Mouse (Mus musculus) layer of hippocampus, adult 11-12 months (tissue): ENCODE measurements around the gene Pgp.

ENCODE experiments used
- DNase-seq: peaks from one replicate; pipeline ENCODE4 v3.0.0; 2022; ENCODE audit warnings: low spot score

Pgp gene

DNA sequence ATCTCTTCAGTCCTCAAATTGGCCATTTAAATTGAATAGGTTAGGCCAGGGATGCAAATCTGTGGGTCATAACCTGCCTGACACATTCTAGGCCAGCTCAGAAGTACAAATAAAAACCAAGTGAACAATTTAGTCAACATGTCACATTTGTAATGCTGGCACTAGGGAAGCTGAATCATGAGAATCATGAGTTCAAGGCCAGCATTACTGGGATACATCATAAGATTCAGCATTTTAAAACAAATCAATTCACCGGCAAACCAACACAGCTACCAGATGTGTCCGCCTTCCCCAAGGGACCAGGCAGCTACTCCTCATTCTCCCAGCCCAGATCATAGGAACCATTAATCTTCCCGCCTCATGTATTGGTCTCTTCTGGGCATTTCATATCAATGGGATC, 13.3 kb downstream of the Pgp start:
- no peak for DNase-seq

DNA sequence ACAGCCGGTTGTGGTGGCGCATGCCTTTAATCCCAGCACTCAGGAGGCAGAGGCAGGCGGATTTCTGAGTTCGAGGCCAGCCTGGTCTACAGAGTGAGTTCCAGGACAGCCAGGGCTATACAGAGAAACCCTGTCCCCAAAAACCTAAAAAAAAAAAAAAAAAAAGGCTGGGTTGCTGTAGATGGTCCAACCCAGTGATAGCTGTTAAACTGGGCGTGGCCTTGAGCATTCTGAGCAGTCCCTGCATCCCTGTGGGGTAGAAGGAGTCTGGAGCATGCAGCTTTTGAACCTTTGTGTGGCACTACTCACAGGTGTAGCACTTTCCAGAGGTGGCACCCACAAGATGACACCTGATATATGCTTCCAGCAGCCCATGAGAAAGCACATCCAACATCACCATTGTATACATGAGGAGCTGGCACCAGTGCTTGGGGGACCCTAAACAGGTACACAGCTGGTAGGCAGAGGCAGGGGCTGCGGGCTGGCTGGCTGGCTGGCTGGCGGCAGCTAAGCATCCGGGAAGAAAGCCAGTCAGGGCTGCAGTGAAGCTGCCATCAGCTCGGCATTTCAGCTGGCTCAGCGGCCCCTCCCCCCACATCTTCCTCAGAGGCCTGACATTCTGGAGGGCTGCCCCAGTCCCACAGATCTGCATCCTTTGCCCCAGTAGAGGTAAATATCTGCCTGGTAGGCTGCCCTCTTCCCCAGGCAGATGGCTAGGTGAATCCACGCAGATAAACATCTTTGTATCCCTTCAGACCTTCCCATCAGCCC, 15.1 kb downstream of the Pgp start:
- DNase-seq: no peak

DNA sequence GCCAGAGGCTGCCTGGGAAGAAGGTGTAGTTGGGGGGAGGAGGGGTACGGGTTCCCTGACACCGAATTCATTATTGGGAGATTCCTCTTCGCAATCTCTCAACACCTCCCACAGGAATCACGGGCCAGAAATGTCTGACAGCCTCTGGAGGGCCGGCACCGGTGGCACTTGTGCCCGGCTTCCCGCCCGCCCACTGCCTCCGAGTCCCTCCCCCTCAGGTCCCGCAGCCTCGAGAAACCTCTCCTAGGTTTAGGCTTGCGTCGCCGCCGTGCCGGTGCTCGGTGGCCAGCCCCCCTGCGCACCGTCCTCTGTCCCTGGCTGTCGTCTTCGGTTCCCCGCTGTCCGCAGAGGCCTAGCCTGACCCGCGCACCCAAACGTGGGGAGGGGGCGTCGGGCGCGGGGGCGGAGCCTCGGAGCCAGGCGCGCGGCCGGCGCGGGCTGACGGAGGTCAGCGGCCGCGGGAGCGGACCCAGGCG, 18.0 kb downstream of the Pgp start, which contains the start of gene Caskin1:
Gene Caskin1 (plus strand): TSS at position 416 of the 476 bp plus-strand sequence.
- DNase-seq: no peak

DNA sequence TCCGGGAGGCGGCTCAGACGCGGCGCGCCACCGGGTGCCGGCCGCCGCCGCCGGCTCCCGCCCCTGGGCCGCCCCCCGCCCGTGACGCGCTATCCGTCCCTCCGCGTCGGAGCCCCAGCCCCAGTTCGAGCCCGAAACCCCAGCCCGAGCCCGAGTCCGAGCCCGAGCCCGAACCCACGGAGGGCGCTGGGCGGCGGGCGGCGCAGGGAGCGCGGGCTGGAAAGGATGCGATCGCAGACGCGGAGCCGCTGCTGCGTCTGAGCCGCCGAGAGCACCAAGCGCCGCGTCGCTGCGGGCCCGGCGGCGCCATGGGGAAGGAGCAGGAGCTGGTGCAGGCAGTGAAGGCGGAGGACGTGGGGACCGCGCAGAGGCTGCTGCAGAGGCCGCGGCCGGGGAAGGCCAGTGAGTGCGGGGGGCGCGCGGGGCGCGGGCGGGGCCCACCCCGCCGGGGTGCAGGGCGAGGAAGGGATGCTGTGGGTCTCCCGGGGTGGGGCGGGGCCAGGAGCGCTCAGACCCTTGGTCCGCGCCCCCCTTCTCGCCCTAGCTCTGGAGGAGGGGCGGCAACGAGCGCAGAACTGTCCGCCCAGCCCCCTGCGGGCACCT, 18.6 kb downstream of the Pgp start:
- DNase-seq: no peak

DNA sequence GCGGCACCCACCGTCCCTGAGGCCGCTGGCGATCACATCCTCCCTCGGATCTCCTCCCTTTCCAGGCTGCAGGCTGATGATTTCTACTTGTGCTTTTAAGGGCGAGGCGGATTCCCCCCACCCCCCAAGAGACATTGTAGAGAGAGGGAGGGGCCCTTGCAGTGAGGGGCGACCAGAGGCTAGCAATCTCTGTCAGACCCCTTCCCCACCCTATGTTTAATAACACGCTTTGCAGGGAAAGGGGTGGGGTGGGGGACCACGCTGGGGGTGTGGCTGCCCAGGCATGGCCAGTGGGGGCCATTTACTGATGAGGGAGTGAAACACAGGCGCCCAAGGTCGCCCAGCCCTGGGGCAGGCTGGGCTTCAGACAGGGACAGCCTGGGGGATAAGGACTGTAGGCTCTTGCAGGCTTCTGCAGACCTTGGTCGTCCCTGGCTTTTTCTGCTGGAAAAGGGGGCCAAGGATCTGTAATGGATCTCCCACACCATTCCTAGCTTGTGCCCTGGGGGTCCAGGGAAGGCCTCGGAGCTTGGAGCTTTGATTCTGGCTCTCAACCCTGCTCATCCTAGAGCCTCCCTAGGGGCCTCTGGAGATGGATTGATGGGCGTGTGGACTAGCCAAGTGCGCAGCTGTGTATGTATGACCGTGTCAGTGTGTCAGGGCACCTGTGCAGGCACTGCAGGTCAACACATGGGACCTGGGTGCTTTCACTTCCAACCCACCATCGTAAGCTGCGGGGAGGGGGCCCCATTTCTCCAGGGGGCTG, 19.3 kb downstream of the Pgp start:
- DNase-seq: no peak

DNA sequence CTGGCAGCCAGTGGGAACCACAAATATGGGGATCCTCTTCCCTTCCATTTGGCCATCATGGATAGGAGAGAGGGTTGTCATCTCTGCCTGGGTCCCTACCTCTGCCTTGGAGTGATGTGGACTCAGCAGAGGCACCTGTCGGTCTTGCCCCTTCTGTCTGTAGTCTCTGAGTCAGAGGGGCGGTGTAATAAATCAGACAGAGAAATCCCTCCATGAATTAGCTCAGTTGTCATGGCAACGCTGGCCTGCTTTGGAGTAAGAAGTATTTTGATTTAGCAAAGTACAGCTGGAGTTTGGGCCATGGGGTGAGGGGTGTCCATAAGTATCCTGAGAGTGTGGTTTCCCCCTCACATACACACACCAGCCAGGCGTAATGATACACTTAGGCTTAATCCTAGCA, 20.2 kb downstream of the Pgp start:
- DNase-seq: no peak

DNA sequence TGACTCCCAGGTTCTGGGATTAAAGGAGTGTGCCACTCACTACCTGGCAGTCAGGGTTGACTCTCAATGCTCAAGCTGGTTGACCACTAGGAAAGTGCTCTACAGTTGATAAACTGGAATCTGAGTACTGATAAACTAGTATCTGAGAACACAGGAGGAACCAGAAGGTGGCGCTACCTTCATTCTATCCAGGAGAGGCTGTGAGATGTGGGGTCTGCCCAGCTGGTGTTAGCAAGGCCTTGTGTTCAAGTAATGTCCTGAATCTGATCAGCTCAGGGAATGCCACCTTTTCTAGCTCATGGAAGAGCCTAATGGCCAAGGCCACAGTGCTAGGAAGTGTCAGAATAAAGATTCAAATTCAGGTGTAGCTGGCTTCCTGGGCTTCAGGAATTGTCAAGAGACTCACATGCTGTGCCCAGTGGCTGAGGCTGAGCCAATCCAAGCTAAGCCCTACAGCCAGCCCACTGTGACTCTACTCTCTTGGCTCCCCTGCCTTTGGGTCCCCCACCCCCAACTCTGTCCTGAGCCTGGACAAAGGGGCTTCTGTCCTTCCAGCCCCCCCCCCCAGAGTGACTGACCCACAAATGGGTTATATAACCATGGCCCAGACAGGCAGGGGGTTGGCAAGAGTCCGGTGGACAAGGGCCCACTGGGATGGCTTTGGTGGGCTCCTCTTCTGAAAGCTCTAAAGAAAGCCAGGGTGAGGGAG, 24.6 kb downstream of the Pgp start:
- peak; percentile 81 for DNase-seq

DNA sequence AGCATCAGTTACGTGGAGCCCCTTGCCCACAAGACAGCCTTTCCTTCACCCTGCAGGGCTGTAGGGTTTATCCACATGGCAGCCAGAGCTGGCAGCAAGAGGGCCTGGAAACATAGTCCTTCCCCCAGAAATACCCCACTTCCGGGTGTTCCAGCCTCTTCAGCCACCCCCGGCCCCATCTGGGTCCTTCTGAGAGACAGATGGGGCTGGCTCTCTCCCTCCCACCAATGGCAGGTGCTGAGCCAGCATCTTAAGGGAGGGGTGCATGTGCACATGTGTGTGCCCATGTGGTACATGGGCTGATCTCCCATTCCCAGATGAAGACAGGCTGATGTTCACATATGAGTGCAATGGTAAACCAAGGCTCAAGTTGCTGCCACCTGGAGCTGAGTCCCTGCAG, 25.3 kb downstream of the Pgp start:
- DNase-seq: peak; percentile 80

DNA sequence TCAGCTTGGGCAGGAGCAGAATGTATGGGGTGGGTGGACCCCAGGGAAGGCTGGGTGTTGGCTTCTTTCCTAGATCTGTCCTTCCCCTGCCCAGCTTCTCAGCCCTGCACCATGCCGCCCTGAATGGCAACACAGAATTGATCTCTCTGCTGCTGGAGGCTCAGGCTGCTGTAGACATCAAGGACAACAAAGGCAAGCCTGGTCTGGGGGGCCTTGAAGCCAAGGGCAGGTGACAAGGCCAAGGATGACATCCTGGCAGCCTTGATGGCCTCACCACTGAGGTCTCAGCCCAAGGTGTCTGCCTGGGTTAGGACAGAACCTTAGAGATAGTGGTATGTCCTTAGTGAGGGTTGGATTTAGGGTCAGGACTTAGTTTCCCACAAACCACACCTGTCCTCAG, 25.8 kb downstream of the Pgp start:
- no peak for DNase-seq

DNA sequence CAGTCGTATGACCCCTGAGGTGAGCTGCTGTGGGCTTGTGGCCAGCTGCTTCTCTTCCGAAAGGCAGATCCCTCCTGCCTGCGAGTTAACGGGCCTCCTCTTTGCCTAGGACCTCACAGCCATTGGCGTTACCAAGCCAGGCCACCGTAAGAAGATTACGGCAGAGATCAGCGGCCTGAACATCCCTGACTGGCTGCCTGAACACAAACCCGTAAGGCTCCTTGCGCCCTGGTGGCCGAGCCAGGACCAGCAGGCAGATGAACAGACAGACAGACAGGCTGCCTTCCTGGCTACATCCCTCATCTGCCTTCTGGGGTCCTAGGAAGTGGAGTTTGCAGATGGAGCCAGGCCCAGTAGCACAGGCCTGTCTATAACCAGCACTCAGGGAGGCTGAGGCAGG, 32.0 kb downstream of the Pgp start:
- DNase-seq: no peak

DNA sequence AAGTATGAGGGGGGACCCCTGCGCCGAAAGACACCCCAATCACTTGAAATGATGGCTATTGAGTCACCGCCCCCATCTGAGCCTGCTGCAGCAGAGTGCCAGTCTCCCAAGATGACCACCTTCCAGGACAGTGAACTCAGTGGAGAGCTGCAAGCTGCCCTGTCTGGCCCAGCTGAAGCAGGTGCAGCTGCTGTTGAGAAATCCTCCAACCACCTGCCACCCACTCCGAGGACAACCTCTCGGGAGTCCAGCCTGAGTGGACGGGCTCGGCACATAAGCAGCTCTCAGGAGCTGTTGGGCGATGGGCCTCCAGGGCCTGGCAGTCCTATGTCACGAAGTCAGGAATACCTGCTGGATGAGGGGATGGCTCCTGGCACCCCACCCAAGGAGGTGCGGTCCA, 33.9 kb downstream of the Pgp start:
- DNase-seq: no peak

DNA sequence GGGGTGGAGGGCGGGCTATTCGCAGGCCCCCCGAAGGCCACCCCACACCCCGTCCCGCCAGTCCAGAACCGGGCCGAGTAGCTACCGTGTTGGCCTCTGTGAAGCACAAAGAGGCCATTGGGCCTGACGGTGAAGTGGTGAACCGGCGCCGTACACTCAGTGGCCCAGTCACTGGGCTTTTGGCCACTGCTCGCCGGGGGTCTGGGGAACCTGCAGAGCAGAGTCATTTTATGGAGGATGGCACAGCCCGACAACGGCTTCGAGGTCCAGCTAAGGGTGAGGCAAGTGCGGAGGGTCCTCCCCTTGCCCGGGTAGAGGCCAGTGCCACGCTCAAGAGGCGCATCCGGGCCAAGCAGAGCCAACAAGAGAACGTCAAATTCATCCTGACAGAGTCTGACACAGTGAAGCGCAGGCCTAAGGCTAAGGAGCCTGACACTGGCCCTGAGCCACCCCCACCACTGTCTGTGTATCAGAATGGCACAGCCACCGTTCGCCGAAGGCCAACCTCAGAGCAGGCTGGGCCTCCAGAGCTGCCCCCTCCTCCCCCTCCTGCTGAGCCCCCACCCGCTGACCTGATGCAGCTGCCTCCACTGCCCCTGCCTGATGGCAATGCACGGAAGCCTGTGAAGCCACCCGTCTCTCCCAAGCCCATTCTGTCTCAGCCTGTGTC, 35.2 kb downstream of the Pgp start:
- DNase-seq: no peak

DNA sequence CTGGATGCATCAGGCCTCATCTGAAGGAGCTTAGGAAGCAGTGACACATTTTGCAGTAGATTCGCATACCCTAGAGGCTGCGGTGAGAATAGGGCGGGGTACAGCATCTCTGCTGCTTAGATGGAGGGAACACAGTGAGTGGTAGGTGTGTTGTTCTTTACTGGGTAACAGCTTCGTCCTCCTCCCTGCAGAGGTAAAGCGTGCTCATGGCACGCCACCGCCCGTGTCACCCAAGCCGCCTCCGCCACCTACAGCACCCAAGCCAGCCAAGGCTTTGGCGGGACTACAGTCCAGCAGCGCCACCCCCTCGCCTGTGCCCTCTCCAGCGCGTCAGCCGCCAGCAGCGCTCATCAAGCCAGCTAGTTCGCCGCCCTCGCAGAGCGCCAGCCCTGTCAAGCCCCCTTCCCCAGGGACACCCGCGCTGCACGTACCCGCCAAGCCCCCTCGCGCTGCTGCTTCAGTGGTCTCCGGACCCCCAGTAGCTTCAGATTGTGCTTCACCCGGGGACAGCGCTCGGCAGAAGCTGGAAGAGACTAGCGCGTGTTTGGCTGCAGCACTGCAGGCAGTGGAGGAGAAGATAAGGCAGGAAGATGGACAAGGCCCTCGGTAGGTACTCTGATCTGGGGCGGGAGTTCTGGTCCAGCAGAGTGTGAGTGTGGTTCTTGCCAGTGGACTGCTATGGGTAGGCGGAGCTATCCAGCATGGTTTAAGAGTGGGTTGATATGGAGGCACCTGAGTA, 36.3 kb downstream of the Pgp start:
- DNase-seq: peak; percentile 49

DNA sequence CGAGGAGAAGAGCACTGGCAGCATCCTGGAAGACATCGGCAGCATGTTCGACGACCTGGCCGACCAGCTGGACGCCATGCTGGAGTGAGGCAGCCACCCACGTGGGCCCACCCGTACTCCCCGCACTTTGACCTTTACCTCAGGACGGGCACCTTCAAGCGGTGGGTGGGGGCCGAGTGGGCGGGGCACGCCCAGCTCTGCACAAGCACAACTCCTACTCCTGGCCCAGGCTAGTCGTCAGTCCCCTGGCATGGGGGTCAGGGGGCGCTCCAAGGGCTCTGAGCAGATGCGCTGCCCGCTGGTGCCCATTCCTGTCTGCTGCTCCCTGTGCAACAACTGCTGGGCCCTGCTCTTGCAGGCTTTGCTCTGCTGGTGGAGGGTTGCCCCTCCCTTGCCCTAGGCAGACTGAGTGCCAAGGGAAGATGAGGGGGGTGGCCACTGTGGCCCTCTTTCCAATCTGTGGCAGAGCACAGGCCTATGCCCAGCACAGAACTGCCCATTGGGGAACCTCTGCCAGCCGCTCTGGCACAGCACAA, 37.0 kb downstream of the Pgp start:
- DNase-seq: no peak

DNA sequence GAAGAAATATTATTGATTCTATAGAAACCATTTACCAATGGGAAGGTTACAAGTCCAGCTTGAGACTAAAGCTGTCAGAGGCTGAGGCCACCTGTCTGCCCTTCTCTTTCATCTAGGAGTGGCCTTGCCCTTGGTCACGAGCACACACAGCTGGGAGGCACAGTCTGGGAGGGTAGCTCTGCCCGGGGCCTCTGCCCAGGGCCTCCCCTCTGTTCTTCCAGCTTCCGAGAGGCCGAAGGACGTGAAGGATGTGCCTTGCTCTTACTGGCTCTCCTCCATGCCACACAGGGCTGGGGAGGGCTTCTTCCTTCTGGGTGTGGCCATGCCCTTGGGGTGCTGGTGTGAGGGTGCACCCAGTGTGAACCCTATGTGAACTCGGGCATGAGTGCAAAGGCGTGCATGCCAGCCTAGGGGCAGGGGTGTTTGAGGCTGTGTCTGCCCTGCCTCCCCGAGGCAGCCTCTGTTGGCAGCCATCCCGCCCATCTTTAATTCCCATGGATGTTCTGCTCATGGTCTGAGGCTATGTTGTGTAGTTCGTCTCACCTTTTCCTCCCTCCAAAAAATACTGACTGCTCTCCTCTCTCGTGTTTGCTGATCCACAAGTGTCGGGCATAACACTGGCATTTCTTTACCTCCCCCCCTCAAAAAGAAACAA, 37.7 kb downstream of the Pgp start:
- no peak for DNase-seq

DNA sequence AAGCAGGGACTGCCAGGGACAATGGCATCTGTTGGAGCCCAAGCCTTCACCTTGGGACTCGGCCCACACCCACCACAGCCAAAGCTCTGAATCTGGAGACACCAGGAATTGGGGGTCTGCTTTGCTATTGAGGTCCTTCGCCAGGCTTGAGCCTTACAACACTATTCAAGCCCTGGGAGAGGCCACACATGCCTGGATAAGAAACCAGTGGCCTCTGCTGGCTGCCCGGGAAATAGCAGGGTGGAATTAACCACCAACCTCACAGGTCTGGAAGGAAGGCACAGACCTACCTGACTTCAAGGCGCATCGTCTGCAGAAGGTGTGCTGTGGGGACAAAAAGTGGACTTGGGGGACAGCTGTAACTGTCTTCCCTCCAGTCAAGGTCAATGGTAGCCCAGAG, 43.4 kb downstream of the Pgp start:
- peak; percentile 76 for DNase-seq

DNA sequence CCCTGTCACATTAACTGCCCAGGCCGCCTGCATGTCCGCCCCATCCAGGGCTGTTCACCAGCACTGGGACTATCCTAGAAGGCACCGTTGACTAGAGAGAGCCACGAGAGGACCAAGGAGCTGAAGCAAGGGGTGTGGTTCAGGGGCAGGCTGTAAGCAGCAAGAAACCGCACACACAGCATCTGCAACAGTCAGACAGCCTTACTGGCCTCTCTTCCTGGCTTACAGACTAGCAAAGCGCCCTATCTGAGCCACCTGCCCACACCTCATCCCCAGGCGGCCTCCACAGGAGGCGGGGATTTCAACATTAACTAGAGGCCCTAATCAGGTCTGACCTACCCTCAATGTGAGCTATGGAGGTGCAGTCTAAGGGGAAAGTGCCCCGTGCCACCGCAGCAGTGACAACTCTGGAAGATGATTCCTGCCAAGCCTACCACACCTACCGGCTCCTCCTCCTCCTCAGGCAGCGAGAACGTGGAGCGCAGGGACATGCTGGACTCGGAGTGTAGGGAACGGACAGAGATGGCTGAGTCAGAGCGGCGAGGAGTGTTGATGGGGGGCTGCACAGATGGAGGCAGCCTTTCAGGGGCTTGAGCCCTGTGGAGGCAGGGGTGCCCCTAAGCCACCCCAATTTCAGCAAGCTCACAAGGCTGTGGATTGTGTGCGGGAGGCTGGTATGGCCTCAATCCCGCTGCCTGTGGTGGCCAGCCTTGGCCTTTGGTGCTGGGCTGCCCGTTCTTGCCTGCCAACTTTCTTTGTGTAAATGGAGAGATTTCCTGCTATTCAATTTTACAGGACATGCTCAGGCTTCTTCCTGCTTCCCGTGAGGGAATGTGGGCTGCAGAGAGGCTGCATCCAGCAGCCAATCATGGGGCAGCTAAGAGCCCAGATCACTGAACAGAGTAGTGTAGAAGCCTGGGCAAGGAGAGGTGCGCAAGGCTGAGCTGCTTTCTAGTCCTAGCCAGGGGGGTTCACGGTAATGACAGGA, 44.4 kb downstream of the Pgp start:
- no peak for DNase-seq

DNA sequence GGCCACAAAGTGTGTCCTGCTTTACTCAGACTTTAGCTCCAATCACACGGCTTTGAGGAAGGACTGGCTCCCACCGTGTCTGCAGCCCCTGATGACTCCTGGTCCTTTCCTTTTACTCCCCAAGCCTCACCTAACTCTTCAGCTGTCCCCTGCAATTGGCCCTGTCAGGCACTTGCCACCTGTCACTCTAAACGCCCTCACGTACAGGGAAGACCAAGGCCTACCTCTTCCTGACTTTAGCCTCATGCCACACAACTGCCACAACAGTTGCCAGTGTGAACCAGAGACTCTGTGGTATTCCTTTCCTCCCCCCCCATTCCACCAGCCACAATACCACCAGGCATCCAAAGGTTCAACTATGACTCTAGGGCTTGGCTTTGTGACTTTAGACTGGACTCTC, 50.3 kb downstream of the Pgp start:
- DNase-seq: no peak
